Mouse (Mus musculus) kidney, embryonic 14.5 days (tissue): Measurements from ENCODE around the gene Zfp36l1. TPM values are rescaled to one million over a fixed set of nuclear protein-coding genes. Genes with fewer than 3 reads are reported as not detected.
A peak's percentile ranks its signal among the peaks of the same experiment; 100 is the strongest.

Experiments used
- ATAC-seq: fragments of 200-750 bp; cut with Nextera tagmentation; 2 replicates; pipeline ENCODE4 v1.8.0; 2017; ENCODE audit warnings: moderate number of reproducible peaks, mild to moderate bottlenecking, moderate TSS enrichment, moderate library complexity; ENCODE audit not compliant: low FRiP score, low TSS enrichment
- H3K27ac ChIP-seq: fragments of 300-500 bp; sonication (generic); 2 replicates; pipeline ENCODE4 v1.5.1; 2014; ENCODE audit warnings: low read depth, mild to moderate bottlenecking, low read length, moderate library complexity, mixed read lengths
- H3K27me3 ChIP-seq: fragments of 300-500 bp; sonication (generic); 2 replicates; pipeline ENCODE4 v1.6.1; 2014; ENCODE audit warnings: mild to moderate bottlenecking, low read length; ENCODE audit not compliant: control insufficient read depth, insufficient read depth
- H3K36me3 ChIP-seq: fragments of 300-500 bp; sonication (generic); 2 replicates; pipeline ENCODE4 v1.6.1; 2014; ENCODE audit warnings: low read length, mixed read lengths; ENCODE audit not compliant: control insufficient read depth, insufficient read depth
- H3K4me1 ChIP-seq: fragments of 300-500 bp; sonication (generic); 2 replicates; pipeline ENCODE4 v1.6.1; 2014; ENCODE audit warnings: low read length, mixed read lengths; ENCODE audit not compliant: control insufficient read depth, insufficient read depth
- H3K4me2 ChIP-seq: fragments of 300-500 bp; sonication (generic); replicated peaks from 2 replicates; pipeline ENCODE4 v1.6.1; 2014; ENCODE audit warnings: low read depth, mild to moderate bottlenecking, low read length
- H3K4me3 ChIP-seq: fragments of 300-500 bp; sonication (generic); 2 replicates; pipeline ENCODE4 v1.5.1; 2014; ENCODE audit warnings: mild to moderate bottlenecking, low read length
- H3K9ac ChIP-seq: fragments of 300-500 bp; sonication (generic); 2 replicates; pipeline ENCODE4 v1.6.1; 2014; ENCODE audit warnings: low read depth, mild to moderate bottlenecking, low read length, moderate library complexity
- H3K9me3 ChIP-seq: fragments of 300-500 bp; sonication (generic); 2 replicates; pipeline ENCODE4 v1.6.1; 2016; ENCODE audit warnings: low read length; ENCODE audit not compliant: control insufficient read depth
- WGBS: fragments of 180-500 bp; shearing (Covaris S2); extraction: QIAGEN DNeasy Blood & Tissue Kit; methylation state at CpG from one replicate; pipeline ENCODE4 v1.1.7; 2014; 5-methylcytosine and 5-hydroxymethylcytosine counted together
- polyA plus RNA-seq: library from polyadenylated mRNA; unstranded; fragments of >200 nt; fragmentation: Nextera tagmentation; extraction: Ambion mirVana; gene quantifications from 2 replicates; pipeline ENCODE4 v1.2.1, GENCODE M21; 2014

Zfp36l1 gene
- 166 and 175 TPM in 2 replicates for polyA plus RNA-seq

- H3K36me3 ChIP-seq: peaks cover 24% of the 10 kb centered on the region
- peak; percentile 77 for ATAC-seq
- H3K9ac ChIP-seq: peak within 1 kb of the TSS; percentile 99
- no peaks in the 10 kb centered on the region for H3K27me3 ChIP-seq
- H3K4me2 ChIP-seq: peak within 1 kb of the TSS; percentile 88
- WGBS: under 1% methylated on average over 40 of the region's 42 CpGs
- no peaks in the 10 kb centered on the region for H3K9me3 ChIP-seq
- H3K4me3 ChIP-seq: peak within 1 kb of the TSS; percentile 99
- peak within 1 kb of the TSS; percentile 99 for H3K27ac ChIP-seq
- peaks cover 12% of the 10 kb centered on the region for H3K4me1 ChIP-seq
Observed at GRCm38 (mm10) chr12:80112852-80113551, at the start of gene Zfp36l1. TSS of gene Zfp36l1 (minus strand) at chr12:80113013.

GRCm38 (mm10) chr12:80162448-80162847 lies 49.6 kb upstream of the Zfp36l1 start:
- no peaks in the 10 kb centered on the region for H3K4me1 ChIP-seq
- H3K4me2 ChIP-seq: no peak overlapping the region
- H3K9ac ChIP-seq: no peak overlapping the region
- H3K4me3 ChIP-seq: no peak overlapping the region
- WGBS: 72% methylated on average over 3 of the region's 3 CpGs
- ATAC-seq: no peak
- no peaks in the 10 kb centered on the region for H3K27me3 ChIP-seq
- H3K36me3 ChIP-seq: peaks cover 4% of the 10 kb centered on the region; the same call in 1 of the 2 replicates
- H3K27ac ChIP-seq: no peak overlapping the region
- no peaks in the 10 kb centered on the region for H3K9me3 ChIP-seq

GRCm38 (mm10) chr12:80157675-80158074 lies 44.9 kb upstream of the Zfp36l1 start:
- no peak overlapping the region for H3K4me3 ChIP-seq
- no peaks in the 10 kb centered on the region for H3K36me3 ChIP-seq
- no peak for ATAC-seq
- H3K27me3 ChIP-seq: no peaks in the 10 kb centered on the region
- no peak overlapping the region; the same call in 1 of the 2 replicates for H3K4me2 ChIP-seq
- 8% methylated on average over 5 of the region's 5 CpGs for WGBS
- no peaks in the 10 kb centered on the region for H3K4me1 ChIP-seq
- no peak overlapping the region for H3K9ac ChIP-seq
- no peaks in the 10 kb centered on the region for H3K9me3 ChIP-seq
- no peak overlapping the region for H3K27ac ChIP-seq

- WGBS: 41% methylated on average over 10 of the region's 10 CpGs
- H3K9me3 ChIP-seq: no peaks in the 10 kb centered on the region
- H3K27ac ChIP-seq: no peak overlapping the region
- ATAC-seq: no peak; the same call in 1 of the 2 replicates
- H3K27me3 ChIP-seq: no peaks in the 10 kb centered on the region
- H3K36me3 ChIP-seq: no peaks in the 10 kb centered on the region
- no peak overlapping the region for H3K4me2 ChIP-seq
- no peak overlapping the region for H3K9ac ChIP-seq
- no peak overlapping the region for H3K4me3 ChIP-seq
- no peaks in the 10 kb centered on the region for H3K4me1 ChIP-seq
Observed at GRCm38 (mm10) chr12:80153687-80154326, 41.0 kb upstream of the Zfp36l1 start.

- Histone ChIP-seq H3K4me2 (no peak overlapping the region), H3K4me1 (no peaks in the 10 kb centered on the region), H3K36me3 (no peaks in the 10 kb centered on the region), H3K27me3 (no peaks in the 10 kb centered on the region), H3K9ac (no peak overlapping the region), H3K4me3 (no peak overlapping the region), H3K9me3 (no peaks in the 10 kb centered on the region), H3K27ac (no peak overlapping the region)
- no peak for ATAC-seq
- WGBS: 87% methylated on average over 6 of the region's 6 CpGs
Observed at GRCm38 (mm10) chr12:80153078-80153477, 40.3 kb upstream of the Zfp36l1 start.

GRCm38 (mm10) chr12:80151821-80152220 lies 39.0 kb upstream of the Zfp36l1 start:
- Histone ChIP-seq H3K27ac (no peak overlapping the region), H3K4me1 (0 out of 2 replicates have a peak, but pooled peaks cover 3% of the 10 kb centered on the region), H3K9ac (no peak overlapping the region), H3K27me3 (no peaks in the 10 kb centered on the region), H3K4me2 (no peak overlapping the region), H3K36me3 (no peaks in the 10 kb centered on the region), H3K4me3 (no peak overlapping the region), H3K9me3 (no peaks in the 10 kb centered on the region)
- WGBS: 92% methylated on average over 6 of the region's 6 CpGs
- ATAC-seq: no peak

GRCm38 (mm10) chr12:80150624-80151023 lies 37.8 kb upstream of the Zfp36l1 start:
- 34% methylated on average over 8 of the region's 8 CpGs for WGBS

GRCm38 (mm10) chr12:80147563-80148214 lies 34.9 kb upstream of the Zfp36l1 start:
- H3K9ac ChIP-seq: no peak overlapping the region
- H3K4me2 ChIP-seq: no peak overlapping the region
- H3K27me3 ChIP-seq: no peaks in the 10 kb centered on the region
- H3K4me3 ChIP-seq: no peak overlapping the region
- H3K9me3 ChIP-seq: no peaks in the 10 kb centered on the region
- no peak overlapping the region for H3K27ac ChIP-seq
- ATAC-seq: no peak
- 89% methylated on average over 11 of the region's 11 CpGs for WGBS
- H3K4me1 ChIP-seq: 0 out of 2 replicates have a peak, but pooled peaks cover 14% of the 10 kb centered on the region
- H3K36me3 ChIP-seq: no peaks in the 10 kb centered on the region

More at GRCm38 (mm10) chr12:80150624-80151023, 37.8 kb upstream of the Zfp36l1 start:
- no peak overlapping the region for H3K4me3 ChIP-seq
- no peak overlapping the region for H3K27ac ChIP-seq
- no peak overlapping the region for H3K9ac ChIP-seq
- no peaks in the 10 kb centered on the region for H3K36me3 ChIP-seq
- H3K4me2 ChIP-seq: no peak overlapping the region
- 0 out of 2 replicates have a peak, but pooled peaks cover 11% of the 10 kb centered on the region for H3K4me1 ChIP-seq
- no peak for ATAC-seq
- no peaks in the 10 kb centered on the region for H3K27me3 ChIP-seq
- no peaks in the 10 kb centered on the region for H3K9me3 ChIP-seq
